Mouse (Mus musculus): ENCODE data around the gene Gpr45. TPM values are rescaled to one million over a fixed set of nuclear protein-coding genes. Genes with fewer than 3 reads are reported as not detected.

The Gpr45 gene
- polyA plus RNA-seq, 1 experiment from 2014 or later: 5.0 TPM

DNA sequence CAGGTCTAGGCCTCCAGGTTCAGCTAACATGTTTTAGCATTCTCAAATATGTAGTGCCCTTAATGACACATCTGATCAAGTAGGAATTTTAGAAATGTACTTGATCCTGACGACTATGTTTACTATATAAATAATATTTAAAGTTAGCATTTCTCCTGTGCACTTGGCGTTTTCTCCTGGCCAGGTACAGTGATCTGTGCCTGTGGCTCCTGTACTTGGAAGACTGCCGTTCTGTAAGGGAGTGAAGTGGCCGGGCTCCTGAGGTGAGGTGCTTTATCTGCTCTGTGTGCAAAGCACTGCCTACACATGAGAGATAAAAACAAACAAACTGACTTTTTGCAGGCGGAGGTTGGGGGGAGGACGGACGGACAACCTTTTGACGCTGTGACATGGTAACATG lies 113.9 kb downstream of the Gpr45 start:
- H3K9me3 ChIP-seq (replicated peaks; ENCODE audit: control insufficient read depth, low read length): no peaks in the 10 kb centered on the region
- H3K27ac ChIP-seq (ENCODE audit: low read depth, low read length): no peak overlapping the region
- ATAC-seq (replicated peaks; ENCODE audit: insufficient number of reproducible peaks, low FRiP score, low TSS enrichment): no peak
- no peaks in the 10 kb centered on the region for H3K27me3 ChIP-seq (ENCODE audit: control insufficient read depth, insufficient read depth, low read length)
- WGBS (ENCODE audit: insufficient replicate concordance): 81% methylated on average over 8 of the region's 8 CpGs
- H3K36me3 ChIP-seq (ENCODE audit: control insufficient read depth, insufficient read depth, low read length): no peaks in the 10 kb centered on the region
- no peak overlapping the region for H3K9ac ChIP-seq (ENCODE audit: low read depth, low read length)
- no peak overlapping the region for H3K4me3 ChIP-seq (ENCODE audit: low read depth, low read length)
- H3K4me2 ChIP-seq: no peak overlapping the region
- H3K4me1 ChIP-seq (ENCODE audit: control insufficient read depth, insufficient read depth, low read length): no peaks in the 10 kb centered on the region

- WGBS (ENCODE audit: insufficient replicate concordance): 61% methylated on average over 7 of the region's 7 CpGs
These were observed 114.9 kb downstream of the Gpr45 start for GRCm38 (mm10) chr1:43067551-43067950.

GRCm38 (mm10) chr1:43070726-43071125 lies 118.1 kb downstream of the Gpr45 start:
- no peak overlapping the region for H3K4me3 ChIP-seq (ENCODE audit: low read depth, low read length)
- no peak overlapping the region for H3K9ac ChIP-seq (ENCODE audit: low read depth, low read length)
- H3K27ac ChIP-seq (ENCODE audit: low read depth, low read length): no peak overlapping the region
- no peaks in the 10 kb centered on the region for H3K36me3 ChIP-seq (ENCODE audit: control insufficient read depth, insufficient read depth, low read length)
- H3K4me2 ChIP-seq: no peak overlapping the region
- H3K4me1 ChIP-seq (ENCODE audit: control insufficient read depth, insufficient read depth, low read length): no peaks in the 10 kb centered on the region
- H3K27me3 ChIP-seq (ENCODE audit: control insufficient read depth, insufficient read depth, low read length): no peaks in the 10 kb centered on the region
- no peak for ATAC-seq (replicated peaks; ENCODE audit: insufficient number of reproducible peaks, low FRiP score, low TSS enrichment)
- 79% methylated on average over 5 of the region's 5 CpGs for WGBS (ENCODE audit: insufficient replicate concordance)
- H3K9me3 ChIP-seq (replicated peaks; ENCODE audit: control insufficient read depth, low read length): no peaks in the 10 kb centered on the region

More at GRCm38 (mm10) chr1:43067551-43067950, 114.9 kb downstream of the Gpr45 start:
- H3K9ac ChIP-seq (ENCODE audit: low read depth, low read length): no peak overlapping the region
- no peaks in the 10 kb centered on the region for H3K27me3 ChIP-seq (ENCODE audit: control insufficient read depth, insufficient read depth, low read length)
- H3K9me3 ChIP-seq (replicated peaks; ENCODE audit: control insufficient read depth, low read length): no peaks in the 10 kb centered on the region
- H3K4me3 ChIP-seq (ENCODE audit: low read depth, low read length): no peak overlapping the region
- no peak for ATAC-seq (replicated peaks; ENCODE audit: insufficient number of reproducible peaks, low FRiP score, low TSS enrichment)
- H3K36me3 ChIP-seq (ENCODE audit: control insufficient read depth, insufficient read depth, low read length): no peaks in the 10 kb centered on the region
- no peak overlapping the region for H3K4me2 ChIP-seq
- H3K27ac ChIP-seq (ENCODE audit: low read depth, low read length): no peak overlapping the region
- H3K4me1 ChIP-seq (ENCODE audit: control insufficient read depth, insufficient read depth, low read length): no peaks in the 10 kb centered on the region

- no peaks in the 10 kb centered on the region for H3K27me3 ChIP-seq (ENCODE audit: control insufficient read depth, insufficient read depth, low read length)
- ATAC-seq (replicated peaks; ENCODE audit: insufficient number of reproducible peaks, low FRiP score, low TSS enrichment): no peak
- 92% methylated on average over 8 of the region's 8 CpGs for WGBS (ENCODE audit: insufficient replicate concordance)
- H3K36me3 ChIP-seq (ENCODE audit: control insufficient read depth, insufficient read depth, low read length): no peaks in the 10 kb centered on the region; the same call in 1 of the 2 replicates
- H3K9me3 ChIP-seq (replicated peaks; ENCODE audit: control insufficient read depth, low read length): no peaks in the 10 kb centered on the region
- H3K4me1 ChIP-seq (ENCODE audit: control insufficient read depth, insufficient read depth, low read length): no peaks in the 10 kb centered on the region
- no peak overlapping the region for H3K4me3 ChIP-seq (ENCODE audit: low read depth, low read length)
- no peak overlapping the region for H3K4me2 ChIP-seq
- H3K27ac ChIP-seq (ENCODE audit: low read depth, low read length): no peak overlapping the region
- no peak overlapping the region for H3K9ac ChIP-seq (ENCODE audit: low read depth, low read length)
These were observed 119.4 kb downstream of the Gpr45 start for GRCm38 (mm10) chr1:43072028-43072427.

GRCm38 (mm10) chr1:43072561-43072960 lies 119.9 kb downstream of the Gpr45 start:
- Histone ChIP-seq H3K9me3 (replicated peaks; ENCODE audit: control insufficient read depth, low read length) (no peaks in the 10 kb centered on the region), H3K4me3 (ENCODE audit: low read depth, low read length) (no peak overlapping the region), H3K4me2 (no peak overlapping the region), H3K27me3 (ENCODE audit: control insufficient read depth, insufficient read depth, low read length) (no peaks in the 10 kb centered on the region), H3K9ac (ENCODE audit: low read depth, low read length) (no peak overlapping the region), H3K4me1 (ENCODE audit: control insufficient read depth, insufficient read depth, low read length) (no peaks in the 10 kb centered on the region), H3K36me3 (ENCODE audit: control insufficient read depth, insufficient read depth, low read length) (no peaks in the 10 kb centered on the region; the same call in 1 of the 2 replicates), H3K27ac (ENCODE audit: low read depth, low read length) (no peak overlapping the region)
- ATAC-seq (replicated peaks; ENCODE audit: insufficient number of reproducible peaks, low FRiP score, low TSS enrichment): no peak
- WGBS (ENCODE audit: insufficient replicate concordance): 77% methylated on average over 1 of the region's 1 CpGs

DNA sequence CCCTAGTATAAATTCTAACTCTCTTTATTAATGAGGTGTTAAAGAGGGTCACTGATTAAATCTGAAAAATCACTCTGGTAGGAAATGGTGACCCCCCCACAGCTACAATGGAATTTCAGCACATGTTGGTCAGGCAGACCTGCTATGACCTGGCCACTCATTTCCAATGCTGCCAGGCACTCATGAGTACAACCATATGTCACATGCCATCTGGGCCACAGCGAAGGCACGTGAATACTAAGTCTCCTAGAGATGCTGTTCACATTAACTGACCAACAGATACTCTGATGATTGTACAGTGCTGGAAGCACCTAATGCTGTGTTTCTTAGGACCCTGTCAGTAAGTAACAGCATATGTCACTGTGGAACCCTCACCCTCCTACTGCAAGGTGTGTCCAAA lies 122.1 kb downstream of the Gpr45 start:
- ATAC-seq (replicated peaks; ENCODE audit: insufficient number of reproducible peaks, low FRiP score, low TSS enrichment): no peak

GRCm38 (mm10) chr1:43078124-43078523 lies 125.5 kb downstream of the Gpr45 start:
- Histone ChIP-seq H3K4me2 (no peak overlapping the region), H3K9me3 (replicated peaks; ENCODE audit: control insufficient read depth, low read length) (no peaks in the 10 kb centered on the region), H3K27ac (ENCODE audit: low read depth, low read length) (no peak overlapping the region), H3K4me1 (ENCODE audit: control insufficient read depth, insufficient read depth, low read length) (no peaks in the 10 kb centered on the region), H3K27me3 (ENCODE audit: control insufficient read depth, insufficient read depth, low read length) (no peaks in the 10 kb centered on the region), H3K36me3 (ENCODE audit: control insufficient read depth, insufficient read depth, low read length) (no peaks in the 10 kb centered on the region; the same call in 1 of the 2 replicates), H3K4me3 (ENCODE audit: low read depth, low read length) (no peak overlapping the region), H3K9ac (ENCODE audit: low read depth, low read length) (no peak overlapping the region)
- 72% methylated on average over 2 of the region's 2 CpGs for WGBS (ENCODE audit: insufficient replicate concordance)
- no peak for ATAC-seq (replicated peaks; ENCODE audit: insufficient number of reproducible peaks, low FRiP score, low TSS enrichment)

More for the DNA sequence above, 122.1 kb downstream of the Gpr45 start:
- no peaks in the 10 kb centered on the region for H3K4me1 ChIP-seq (ENCODE audit: control insufficient read depth, insufficient read depth, low read length)
- 93% methylated on average over 2 of the region's 2 CpGs for WGBS (ENCODE audit: insufficient replicate concordance)
- no peaks in the 10 kb centered on the region for H3K27me3 ChIP-seq (ENCODE audit: control insufficient read depth, insufficient read depth, low read length)
- H3K4me3 ChIP-seq (ENCODE audit: low read depth, low read length): no peak overlapping the region
- no peak overlapping the region for H3K4me2 ChIP-seq
- no peaks in the 10 kb centered on the region for H3K9me3 ChIP-seq (replicated peaks; ENCODE audit: control insufficient read depth, low read length)
- no peaks in the 10 kb centered on the region; the same call in 1 of the 2 replicates for H3K36me3 ChIP-seq (ENCODE audit: control insufficient read depth, insufficient read depth, low read length)
- H3K27ac ChIP-seq (ENCODE audit: low read depth, low read length): no peak overlapping the region
- H3K9ac ChIP-seq (ENCODE audit: low read depth, low read length): no peak overlapping the region

DNA sequence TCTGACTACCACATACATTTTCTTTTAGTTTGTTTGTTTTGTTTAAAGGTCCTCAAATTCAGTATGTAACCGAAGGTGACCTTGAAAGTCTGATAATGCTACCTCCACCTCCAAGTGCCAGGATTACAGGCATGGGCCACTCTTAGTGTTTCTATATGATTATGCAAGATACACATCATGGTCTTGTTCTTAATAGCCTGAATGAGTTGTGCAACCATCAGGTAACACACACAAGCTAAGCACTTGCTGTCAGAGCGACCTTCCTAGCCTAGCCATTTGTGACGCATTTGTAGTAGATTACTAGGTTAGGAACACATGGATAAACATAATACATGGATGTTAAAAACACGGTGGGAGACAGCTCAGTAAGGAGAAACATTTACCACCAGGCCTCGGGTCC lies 130.3 kb downstream of the Gpr45 start:
- Histone ChIP-seq H3K36me3 (ENCODE audit: control insufficient read depth, insufficient read depth, low read length) (peaks cover 3% of the 10 kb centered on the region; the same call in 1 of the 2 replicates), H3K27me3 (ENCODE audit: control insufficient read depth, insufficient read depth, low read length) (no peaks in the 10 kb centered on the region), H3K4me2 (no peak overlapping the region), H3K27ac (ENCODE audit: low read depth, low read length) (no peak overlapping the region), H3K4me3 (ENCODE audit: low read depth, low read length) (no peak overlapping the region), H3K9me3 (replicated peaks; ENCODE audit: control insufficient read depth, low read length) (no peaks in the 10 kb centered on the region), H3K4me1 (ENCODE audit: control insufficient read depth, insufficient read depth, low read length) (no peaks in the 10 kb centered on the region), H3K9ac (ENCODE audit: low read depth, low read length) (no peak overlapping the region)
- 77% methylated on average over 5 of the region's 5 CpGs for WGBS (ENCODE audit: insufficient replicate concordance)
- no peak for ATAC-seq (replicated peaks; ENCODE audit: insufficient number of reproducible peaks, low FRiP score, low TSS enrichment)
